Mouse (Mus musculus) liver, postnatal 0 days (tissue): ENCODE measurements around the gene Letm1.

Source experiments
- CTCF ChIP-seq: sonication (generic); IDR thresholded peaks from 2 replicates; pipeline ENCODE4 v1.5.1; 2016; ENCODE audit warnings: antibody characterized with exemption, low read depth
- EP300 ChIP-seq: IDR thresholded peaks from 2 replicates; pipeline ENCODE4 v1.6.1; 2016; ENCODE audit warnings: antibody characterized with exemption, low read depth, mild to moderate bottlenecking

DNA sequence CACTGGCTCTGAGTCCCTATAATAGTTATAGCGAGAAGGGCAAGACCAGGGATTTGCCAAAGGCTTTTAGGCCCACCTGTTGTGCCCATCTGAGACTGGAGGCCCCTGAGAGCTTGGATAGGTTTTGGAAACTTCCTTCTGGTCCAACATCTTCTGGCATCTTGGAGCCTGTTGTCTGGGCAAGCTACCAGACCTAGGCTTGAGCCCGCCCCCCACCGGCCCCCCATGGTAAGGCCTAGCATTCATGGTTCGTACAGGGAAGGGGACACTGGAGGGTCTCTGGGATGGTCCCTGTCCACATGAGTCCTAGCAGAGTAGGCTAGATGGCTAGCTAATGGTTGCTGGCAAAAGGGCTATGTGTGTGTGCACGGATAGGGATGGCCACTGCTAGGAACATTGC is 83.9 kb downstream of the Letm1 start:
- TF ChIP-seq EP300 (no peak), CTCF (no peak)
